Mouse (Mus musculus): ENCODE results near the gene Naa25.

Gene Naa25

GRCm38 (mm10) chr5:121393402-121393801, 4.3 kb upstream of the Naa25 start:
- DNase-seq: no peak

DNA sequence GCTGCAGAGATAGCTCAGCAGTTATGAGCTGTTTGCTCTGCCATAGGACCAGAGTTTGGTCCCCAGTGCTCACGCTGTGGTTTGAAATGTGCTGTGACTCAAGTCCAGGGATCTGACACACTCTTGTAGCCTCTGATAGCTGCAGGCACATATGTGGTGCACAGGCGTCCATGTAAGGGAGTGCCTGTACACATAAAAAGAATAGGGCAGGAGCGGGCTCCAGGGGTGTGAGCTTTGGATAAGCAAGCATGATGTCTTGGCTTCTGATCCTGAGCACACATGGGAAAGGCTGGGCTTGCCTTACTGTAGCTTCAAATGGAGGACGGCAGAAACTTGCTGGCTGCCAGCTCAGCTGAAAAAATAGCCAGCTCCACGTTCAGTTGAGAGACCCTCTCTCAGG, 2.1 kb upstream of the Naa25 start:
- DNase-seq: no peak

- no peak for DNase-seq
Measured at GRCm38 (mm10) chr5:121398146-121398964, 619 bp downstream of the Naa25 start.

DNA sequence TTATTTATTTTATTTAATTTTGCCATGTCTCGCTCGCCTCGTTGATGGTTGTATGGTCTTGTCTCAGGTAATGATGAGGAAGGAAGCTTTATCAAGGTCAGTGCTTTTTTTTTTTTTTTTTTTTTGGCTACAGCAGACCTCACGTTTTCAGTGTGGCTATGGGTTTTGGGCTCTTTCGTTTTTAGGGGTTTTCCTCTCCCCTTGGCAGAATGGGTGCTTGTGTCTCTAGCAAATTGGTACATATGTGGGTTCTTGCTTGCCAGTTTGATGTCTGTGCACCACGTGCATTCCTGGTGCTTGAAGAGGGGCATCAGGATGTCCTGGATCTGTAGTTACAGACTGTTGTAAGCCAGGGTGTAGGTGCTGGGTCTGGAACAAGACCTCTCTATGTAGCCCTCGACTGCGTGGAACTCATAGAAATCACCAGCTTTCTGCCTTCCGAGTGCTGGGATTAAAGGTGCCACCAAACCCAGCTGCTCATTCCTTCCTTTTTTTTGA, 1.3 kb downstream of the Naa25 start:
- no peak for DNase-seq

GRCm38 (mm10) chr5:121399540-121399939, 1.8 kb downstream of the Naa25 start:
- no peak for DNase-seq

- no peak for DNase-seq
Measured at GRCm38 (mm10) chr5:121400064-121400463, 2.3 kb downstream of the Naa25 start.

- DNase-seq: no peak
Measured at GRCm38 (mm10) chr5:121400849-121401248, 3.1 kb downstream of the Naa25 start.

DNA sequence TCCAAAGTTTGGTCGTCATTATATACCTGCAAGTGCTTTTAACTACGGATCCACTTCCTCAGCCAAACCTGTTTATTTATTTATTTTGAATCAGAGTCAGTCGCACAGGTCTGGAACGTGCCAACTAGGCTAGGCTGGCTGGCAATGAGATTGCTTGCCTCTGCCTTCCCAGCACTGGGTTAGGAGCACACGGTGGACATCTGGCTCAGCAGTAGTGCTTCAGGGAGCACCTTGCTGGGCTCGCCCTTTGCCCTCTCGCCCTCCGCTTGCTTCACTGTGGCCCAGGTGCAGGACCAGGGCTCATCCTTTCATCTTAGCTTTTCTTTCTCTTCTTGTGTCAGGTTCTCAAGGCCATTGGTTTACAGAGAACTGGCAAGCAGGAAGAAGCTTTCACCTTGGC, 10.1 kb downstream of the Naa25 start:
- no peak for DNase-seq

DNA sequence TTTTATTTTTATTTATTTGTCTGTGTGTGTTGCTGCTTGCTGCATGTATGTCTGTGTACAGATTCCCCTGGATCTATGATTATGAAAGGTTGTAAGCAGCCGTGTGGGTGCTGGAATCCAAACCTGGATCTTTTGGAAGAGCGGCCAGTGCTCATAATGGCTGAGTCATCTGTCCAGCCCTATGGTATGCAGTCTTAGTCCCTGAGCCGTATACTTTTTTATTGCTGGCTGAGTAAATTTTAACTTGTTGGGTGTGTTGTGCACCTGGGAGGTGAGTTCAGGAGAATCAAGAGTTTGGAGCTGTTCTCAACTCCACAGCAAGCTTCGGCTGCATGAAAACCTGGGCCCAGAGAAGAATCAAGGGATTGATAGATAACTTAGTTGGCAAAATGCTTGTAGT, 13.2 kb downstream of the Naa25 start:
- DNase-seq: no peak

DNA sequence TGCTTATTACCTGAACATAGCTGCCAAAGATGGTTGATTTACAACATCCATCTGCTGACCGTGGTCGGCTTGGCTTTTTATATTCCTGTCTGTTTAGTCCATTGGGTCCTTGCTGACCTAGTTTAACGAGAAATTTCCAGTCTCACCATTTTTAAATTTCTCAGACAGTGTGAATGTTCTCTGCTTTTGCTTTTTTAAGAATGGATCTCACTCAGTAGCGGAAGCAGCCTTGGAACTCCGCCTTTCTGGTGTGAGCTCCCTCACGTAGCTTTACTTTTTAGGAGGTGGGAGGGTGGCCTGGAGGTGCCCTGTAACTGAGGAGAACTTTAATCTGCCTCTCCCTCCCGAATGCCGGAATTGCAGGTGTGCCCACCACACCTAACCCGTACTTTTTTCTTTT, 23.0 kb downstream of the Naa25 start:
- no peak for DNase-seq

DNA sequence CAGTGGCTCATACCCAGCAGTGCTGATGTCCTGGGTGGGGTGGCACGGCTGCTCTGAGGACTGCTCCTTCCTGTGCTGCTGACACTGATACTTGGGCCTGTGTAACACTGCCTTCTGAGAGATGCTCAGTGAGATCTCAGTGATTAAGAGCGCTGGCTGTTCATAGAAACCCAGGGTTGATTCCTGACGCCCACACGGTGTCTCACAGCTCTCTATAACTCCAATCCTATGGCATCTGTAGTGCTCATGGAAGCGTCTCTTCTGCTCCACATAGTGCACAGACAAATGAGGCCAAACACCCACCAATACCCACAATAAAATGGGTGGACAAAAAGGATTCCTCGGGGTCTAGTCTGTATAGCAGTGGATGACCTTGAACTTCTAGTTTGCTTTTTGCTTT, 25.1 kb downstream of the Naa25 start:
- DNase-seq: no peak

- DNase-seq: no peak
Measured at GRCm38 (mm10) chr5:121423297-121423696, 25.6 kb downstream of the Naa25 start.

- no peak for DNase-seq
Measured at GRCm38 (mm10) chr5:121428954-121429353, 31.2 kb downstream of the Naa25 start.

GRCm38 (mm10) chr5:121438131-121438530, 40.4 kb downstream of the Naa25 start:
- DNase-seq: no peak

- no peak for DNase-seq
Measured at GRCm38 (mm10) chr5:121438756-121439155, 41.0 kb downstream of the Naa25 start.

- DNase-seq: peak in 1 of 2 experiments; percentile 34
Measured at GRCm38 (mm10) chr5:121443548-121443947, 45.8 kb downstream of the Naa25 start.

DNA sequence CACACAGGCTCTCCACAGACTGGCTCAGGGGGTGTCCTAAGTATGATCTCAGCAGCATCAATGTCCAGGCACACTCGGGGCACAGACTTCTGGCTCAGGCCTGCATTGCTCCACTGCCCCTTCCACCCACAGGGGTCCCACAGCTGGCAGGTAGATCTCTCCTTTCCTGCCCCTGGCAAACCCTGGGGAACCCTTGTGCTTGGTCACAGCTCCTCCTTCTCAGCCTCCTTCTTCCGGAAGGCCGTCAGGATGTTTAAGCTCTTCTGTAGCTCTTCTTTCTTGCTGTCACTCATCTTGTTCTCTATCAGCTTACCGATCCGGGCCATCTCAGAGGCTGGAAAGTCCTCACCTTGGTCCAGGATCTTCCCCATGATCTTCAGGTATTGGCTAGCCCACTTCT, 47.1 kb downstream of the Naa25 start:
- no peak for DNase-seq

DNA sequence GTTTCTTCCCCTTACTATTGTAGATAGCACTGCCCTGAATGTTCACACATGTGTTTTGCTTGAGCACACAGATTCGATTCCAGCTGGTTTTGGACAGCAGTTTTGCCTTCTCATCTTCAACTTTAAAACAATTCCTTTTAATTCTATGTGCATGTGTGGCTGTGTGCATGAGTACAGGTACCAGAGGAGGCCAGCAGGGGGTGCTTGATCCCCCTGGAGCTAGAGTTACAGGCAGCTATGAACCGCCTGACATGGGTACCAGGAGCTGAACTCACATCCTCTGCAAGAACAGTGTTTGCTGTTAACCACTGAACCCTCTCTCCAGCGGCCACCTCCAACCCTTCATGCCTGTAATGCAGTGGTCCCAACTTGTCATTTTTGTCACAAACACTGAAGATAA, 50.7 kb downstream of the Naa25 start:
- DNase-seq: no peak

DNA sequence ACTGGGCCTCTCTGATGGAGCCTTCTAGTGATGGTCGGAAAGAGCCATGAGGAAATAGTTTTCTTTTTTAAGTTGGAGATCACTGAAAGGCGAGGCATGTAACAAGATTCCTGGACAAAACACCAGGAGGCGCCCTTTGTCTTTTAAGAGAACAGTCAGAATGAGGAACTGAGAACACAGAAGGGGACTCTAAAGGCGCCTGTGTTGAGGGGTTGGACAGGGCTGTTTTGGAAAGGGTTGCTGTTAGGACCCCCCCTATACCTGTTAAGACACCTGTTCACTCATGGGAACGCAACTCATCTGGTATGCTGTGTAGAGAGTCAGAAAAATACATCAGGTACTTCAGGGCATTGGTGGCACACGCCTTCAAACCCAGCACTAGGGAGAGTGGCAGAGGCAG, 52.2 kb downstream of the Naa25 start:
- peak; percentile 37 to 38 for DNase-seq

- DNase-seq: no peak
Measured at GRCm38 (mm10) chr5:121450476-121450875, 52.7 kb downstream of the Naa25 start.

DNA sequence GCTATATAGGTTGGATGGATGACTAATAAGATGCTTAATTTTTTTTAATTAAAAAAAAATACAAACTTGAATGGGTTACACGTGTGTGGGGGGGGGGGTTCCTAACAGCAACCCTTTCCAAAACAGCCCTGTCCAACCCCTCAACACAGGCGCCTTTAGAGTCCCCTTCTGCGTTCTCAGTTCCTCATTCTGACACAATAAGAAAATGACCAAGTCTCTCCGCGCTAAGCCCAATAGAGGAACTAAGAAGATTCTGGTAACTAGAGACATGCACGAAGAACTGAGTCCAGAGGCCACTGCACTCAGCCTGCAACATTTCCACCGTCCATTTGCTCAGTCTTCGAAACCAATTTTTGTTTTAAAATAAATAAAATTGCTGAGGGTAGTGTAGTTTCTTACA, 53.5 kb downstream of the Naa25 start:
- DNase-seq: no peak

DNA sequence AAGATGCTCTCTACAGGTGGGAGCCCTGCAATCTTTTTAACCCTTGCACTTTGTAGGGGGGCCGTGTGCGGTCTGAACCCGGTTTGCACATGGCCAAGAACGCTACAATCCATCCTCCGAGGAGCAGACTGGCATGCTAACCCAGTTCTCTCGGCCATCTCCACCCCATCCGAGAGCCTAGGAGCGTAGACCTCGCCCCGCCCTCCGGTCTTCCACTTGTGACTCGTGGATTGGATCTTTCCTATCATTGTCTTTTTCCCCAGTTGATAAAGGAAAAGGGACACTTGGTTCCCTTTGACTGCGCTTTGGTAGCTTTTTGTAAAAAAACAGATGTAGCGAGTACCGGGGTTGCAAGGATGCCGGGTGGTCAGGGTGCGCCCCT, 53.9 kb downstream of the Naa25 start, which contains the start of gene Tmem116:
TSS of gene Tmem116 (plus strand) at position 250 of the 382 bp plus-strand sequence.
- peak; percentile 55 to 59 for DNase-seq

DNA sequence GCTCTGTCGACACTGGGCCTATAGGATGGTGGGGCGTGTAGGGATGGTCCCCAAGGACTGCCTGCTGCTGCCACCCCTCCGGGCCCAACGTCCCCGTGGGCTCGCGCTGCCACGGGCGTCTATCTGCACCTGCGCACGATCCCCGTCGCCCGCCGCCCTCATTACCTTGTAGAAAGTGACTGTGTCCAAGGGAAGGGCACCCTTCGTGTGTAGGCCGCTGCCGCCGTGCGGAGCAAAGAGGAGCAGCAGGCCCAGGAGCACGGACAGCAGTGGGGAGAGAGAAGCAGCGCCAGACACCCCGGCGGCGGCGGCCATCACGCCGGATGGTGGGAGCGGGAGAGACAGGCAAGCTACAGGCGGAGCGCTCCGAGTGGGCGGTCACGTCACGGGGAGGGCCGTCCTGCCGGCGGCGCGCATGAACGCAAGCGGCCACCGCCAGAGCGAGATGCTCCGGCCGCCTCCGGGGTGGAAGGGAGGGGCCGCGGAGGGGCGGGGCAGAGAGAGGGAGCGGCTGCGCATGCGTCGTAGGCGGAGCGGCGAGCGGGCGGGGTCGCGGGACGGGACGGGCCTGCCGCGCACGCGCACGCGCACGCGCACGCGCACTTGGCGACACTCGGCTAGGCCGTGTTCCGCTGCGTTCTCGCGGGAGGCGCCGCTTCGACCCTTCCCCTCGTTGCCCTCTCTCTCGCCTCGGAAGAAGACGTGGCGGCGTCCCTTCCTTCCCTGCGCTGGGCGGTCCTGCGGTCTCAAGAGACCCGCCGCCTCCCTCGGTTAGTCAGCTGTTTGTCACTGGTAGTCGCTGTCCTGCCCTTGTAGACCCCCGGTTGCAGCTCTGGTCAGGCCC, 54.5 kb downstream of the Naa25 start, which contains the start of gene Erp29:
TSS of gene Erp29 (minus strand) at position 481 of the 844 bp plus-strand sequence.
- peak; percentile 98 to 99 for DNase-seq

DNA sequence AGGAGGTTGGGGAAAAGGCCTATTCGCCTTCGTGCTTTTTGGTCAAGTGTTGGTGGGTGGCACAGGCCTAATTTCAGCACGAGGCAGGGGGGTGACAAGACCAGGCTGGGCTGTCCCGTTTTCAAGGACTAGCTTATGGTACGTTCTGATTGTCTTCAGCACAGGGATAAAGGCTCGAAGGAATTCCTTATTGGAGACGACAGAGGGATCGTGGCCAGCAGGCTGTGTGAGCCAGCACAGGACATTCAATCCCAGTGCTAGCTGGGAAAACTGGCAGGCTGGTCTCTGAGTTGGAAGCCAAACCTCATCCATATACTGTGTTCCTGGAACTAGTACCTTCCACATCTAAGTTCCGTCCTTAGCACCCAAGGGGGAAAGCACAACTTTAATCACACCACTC, 55.2 kb downstream of the Naa25 start:
- DNase-seq: peak; percentile 56 to 60

Data from cerebellum, adult 18-20 months (tissue).